Mouse (Mus musculus): ENCODE results near the gene Nubp2.

The Nubp2 gene

DNA sequence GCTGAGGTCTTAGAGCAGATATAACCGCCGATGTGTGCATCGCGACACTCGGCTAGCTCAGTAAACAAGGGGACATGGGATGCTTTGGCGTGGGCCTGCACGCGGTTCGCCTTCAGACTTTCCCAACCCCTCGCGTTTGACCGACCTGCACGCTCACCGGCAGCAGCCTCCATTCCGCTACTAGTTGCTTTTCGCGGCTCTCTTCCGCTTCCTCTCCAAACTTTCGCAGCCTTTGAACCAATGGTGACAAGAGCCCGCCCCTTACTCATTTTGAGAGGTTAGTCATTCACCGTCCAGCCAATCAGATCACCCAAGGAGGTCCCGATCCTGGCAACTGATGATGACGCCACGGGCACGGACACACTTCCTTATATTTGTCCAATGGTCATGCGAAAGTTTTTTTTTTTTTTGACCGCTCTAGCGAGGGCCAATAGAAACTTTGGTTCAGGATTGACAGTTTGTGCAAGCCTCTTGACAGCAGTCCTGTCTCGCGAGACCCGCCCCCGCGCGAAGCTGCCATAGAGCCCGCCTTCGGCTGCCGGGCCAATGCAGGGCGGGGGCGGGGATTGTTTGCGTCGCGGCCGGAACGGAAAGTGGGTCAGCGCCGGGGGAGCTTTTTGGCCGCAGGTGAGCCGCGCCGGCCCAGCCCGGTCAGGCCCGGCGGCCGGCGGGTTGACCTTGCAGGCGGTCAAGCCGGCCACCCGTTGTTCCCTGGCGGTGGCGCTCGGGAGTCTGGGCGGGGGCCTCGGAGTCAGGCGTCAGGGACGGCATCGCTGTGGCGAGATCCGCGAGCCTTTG is at the start of gene Nubp2, which contains the start of gene Spsb3:
Gene Nubp2, minus strand, starts transcription at position 216 of the 798 bp plus-strand sequence.
Gene Spsb3, plus strand, starts transcription at position 510 of the 798 bp plus-strand sequence.
- peak; percentile 100 for DNase-seq

- no peak for DNase-seq
Observed at GRCm38 (mm10) chr17:24935666-24936065, 49.5 kb upstream of the Nubp2 start.

- DNase-seq = no peak
Observed at GRCm38 (mm10) chr17:24934926-24935325, 48.8 kb upstream of the Nubp2 start.

DNA sequence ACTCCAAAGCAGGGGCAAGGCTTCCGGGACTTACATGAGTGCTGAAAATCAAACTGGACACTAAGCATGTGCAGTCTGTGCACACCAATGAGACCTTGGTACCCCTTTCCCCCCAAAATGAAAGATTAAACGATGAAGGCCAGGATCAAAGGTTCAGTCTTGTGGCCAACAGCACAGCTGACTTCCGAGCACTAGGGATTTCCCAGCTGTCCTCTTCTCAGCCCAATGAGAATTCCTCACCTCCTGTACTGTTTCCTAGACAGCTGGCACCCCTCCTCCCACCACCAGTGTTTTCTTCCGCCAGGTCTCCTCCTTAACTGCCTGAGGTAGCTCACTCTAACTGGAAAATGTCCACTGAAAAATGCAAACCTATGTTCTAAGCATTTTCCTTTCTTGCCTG is 47.0 kb upstream of the Nubp2 start:
- no peak for DNase-seq

DNA sequence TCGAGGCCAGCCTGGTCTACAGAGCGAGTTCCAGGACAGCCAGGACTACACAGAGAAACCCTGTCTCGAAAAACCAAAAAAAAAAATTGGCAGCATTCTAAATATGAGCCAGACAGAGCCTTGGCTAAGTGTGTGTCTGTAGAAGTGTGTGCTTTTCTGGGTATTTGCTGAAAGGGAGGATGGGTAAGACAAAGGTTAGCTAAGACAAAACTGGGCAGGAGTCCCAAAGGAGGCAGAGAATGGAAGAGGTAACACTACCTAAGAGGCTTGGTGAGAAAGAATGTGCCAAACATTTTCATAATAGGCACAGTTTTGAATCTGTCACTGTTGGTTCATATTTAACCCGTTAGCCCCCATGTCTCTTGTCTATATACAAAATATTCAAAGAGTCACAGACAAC is 46.3 kb upstream of the Nubp2 start:
- DNase-seq = no peak

DNA sequence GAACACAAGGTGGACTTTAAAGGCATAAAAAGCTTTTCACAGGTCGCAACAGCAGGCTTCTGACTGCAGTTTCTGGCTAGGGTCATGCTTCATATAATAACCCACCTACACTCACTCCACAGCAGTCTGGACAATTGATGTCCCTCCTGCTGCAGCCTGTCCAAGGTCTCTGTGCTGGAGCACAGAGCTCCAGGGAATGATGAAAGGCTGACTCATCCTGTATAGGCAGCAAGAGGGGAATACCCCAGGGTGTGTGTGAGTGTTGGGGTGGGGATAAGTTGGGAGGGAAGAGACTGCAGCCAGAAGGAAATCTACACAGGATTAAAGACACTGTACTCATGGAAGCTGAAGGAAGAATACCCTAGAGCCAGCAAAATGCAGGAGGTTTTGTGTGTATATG is 43.4 kb upstream of the Nubp2 start:
- DNase-seq = no peak

DNA sequence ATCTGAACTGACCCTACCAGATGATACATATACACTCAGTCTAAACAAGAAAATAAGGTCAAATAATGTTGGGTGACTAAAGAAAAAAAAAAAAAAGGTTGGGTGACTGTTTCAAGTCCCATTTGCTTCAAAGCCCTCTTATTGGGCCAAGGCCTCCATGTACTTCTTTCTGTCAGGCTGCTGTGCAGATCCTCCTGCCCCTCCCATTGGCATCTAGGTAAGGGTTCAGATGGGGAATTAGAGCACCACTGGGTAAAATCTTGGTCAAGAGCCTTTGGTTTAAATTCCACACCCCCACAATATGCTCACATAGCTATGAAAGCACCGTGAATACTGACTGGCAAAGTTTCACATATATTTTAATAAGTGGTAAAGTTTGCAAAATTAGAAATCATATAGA is 37.1 kb upstream of the Nubp2 start:
- DNase-seq = no peak

- DNase-seq = no peak
Observed at GRCm38 (mm10) chr17:24913984-24914383, 27.8 kb upstream of the Nubp2 start.

DNA sequence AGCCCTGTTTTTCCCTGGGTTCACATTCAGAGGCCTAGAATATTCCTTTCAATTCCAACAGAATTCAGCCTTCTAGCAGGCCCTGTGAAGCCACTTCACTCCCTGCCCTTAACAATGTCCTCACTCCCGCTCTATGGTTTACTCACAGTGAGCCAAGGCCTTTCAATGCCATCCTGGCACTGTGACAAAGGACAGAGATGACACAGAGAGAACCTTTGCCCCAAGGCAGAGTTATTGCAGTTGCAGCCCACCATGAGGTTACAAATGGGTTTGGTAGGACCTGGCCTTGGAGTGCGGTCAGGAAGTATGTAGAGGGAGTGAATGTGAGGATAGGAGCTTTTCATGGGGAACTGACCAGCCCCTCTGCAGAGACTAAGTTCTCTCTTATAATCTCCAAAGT is 21.4 kb upstream of the Nubp2 start:
- peak; percentile 57 for DNase-seq

- peak; percentile 89 for DNase-seq
Observed at GRCm38 (mm10) chr17:24903767-24904166, 17.6 kb upstream of the Nubp2 start.

- peak; percentile 92 for DNase-seq
Observed at GRCm38 (mm10) chr17:24902671-24903474, 16.7 kb upstream of the Nubp2 start.

DNA sequence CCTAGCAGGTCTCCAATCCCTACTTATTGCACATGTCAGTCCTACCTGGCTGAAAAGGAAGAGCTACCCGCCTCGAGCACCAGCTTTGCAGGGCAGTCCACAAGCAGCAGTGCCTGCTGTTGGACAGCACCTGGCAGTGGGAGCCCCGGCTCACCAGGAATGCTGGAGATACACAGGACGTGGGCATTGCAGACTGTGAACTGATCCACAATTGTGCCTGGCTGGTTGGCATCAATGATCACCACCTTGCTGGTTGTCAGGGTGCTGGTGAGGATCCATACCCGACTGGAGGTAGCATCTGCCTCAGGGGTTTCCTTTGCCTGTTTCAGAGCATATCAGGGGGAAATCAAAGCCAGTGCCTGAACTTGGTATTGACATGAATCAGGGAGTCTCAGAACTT is 16.0 kb upstream of the Nubp2 start:
- peak; percentile 80 for DNase-seq

- peak; percentile 89 for DNase-seq
Observed at GRCm38 (mm10) chr17:24900014-24900413, 13.9 kb upstream of the Nubp2 start.

- DNase-seq = peak; percentile 98
Observed at GRCm38 (mm10) chr17:24899153-24899552, 13.0 kb upstream of the Nubp2 start.

- DNase-seq = peak; percentile 93
Observed at GRCm38 (mm10) chr17:24898041-24898854, 12.1 kb upstream of the Nubp2 start.

DNA sequence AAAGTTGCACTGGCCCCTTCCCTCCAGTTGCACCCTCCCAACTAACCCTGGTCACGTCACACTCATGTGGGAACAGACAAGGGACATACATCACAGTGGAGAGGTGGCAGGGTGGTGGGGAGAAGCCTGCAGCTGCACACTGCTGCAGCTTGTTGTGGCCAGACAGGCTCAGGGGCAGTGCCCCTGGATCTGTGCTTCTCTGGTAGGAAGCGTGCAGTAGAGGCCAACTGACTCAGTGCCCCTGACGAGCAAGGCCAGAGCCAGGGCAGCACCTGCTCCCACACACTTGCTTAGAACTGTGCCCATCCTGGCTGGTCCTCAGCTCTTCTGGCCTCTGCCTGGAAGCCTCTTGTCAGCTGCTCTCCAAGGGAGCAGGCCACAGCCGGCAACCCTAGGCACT is 11.5 kb upstream of the Nubp2 start:
- peak; percentile 92 for DNase-seq

GRCm38 (mm10) chr17:24896993-24897269 is 10.8 kb upstream of the Nubp2 start:
- DNase-seq = peak; percentile 94

DNA sequence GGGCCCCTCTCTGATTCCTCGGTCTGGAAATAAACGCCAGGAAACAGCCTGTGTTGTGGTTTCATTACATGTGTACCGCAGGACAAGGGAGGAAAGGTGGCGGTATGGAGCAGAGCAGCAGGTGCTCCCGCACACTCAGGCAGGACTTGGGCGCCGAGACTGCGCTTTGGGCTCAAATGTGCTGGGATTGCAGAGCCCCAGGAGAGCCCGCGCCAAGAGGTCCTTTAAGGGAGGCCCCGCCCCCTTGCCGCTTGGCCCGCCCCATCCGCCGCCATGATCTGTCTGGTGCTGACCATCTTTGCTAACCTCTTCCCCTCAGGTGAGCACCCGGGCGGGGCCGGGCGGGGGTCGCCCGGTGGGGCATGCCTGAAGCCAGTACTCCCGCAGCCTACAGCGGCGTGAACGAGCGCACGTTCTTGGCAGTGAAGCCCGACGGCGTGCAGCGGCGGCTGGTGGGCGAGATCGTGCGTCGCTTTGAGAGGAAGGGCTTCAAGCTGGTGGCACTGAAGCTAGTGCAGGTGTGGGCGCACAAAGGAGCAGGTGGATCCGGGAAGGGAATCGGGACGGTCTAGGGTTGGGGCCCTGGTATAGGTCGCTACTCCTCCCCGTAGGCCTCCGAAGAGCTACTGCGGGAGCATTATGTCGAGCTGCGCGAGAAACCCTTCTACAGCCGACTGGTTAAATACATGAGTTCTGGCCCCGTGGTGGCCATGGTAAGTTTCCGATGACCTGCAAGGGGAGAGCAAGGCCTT is 10.3 kb upstream of the Nubp2 start, which contains the start of gene Nme3:
Gene Nme3, plus strand, starts transcription at position 260 of the 752 bp plus-strand sequence.
- DNase-seq = peak; percentile 98

- no peak for DNase-seq
Observed at GRCm38 (mm10) chr17:24895571-24896240, 9.6 kb upstream of the Nubp2 start.

DNA sequence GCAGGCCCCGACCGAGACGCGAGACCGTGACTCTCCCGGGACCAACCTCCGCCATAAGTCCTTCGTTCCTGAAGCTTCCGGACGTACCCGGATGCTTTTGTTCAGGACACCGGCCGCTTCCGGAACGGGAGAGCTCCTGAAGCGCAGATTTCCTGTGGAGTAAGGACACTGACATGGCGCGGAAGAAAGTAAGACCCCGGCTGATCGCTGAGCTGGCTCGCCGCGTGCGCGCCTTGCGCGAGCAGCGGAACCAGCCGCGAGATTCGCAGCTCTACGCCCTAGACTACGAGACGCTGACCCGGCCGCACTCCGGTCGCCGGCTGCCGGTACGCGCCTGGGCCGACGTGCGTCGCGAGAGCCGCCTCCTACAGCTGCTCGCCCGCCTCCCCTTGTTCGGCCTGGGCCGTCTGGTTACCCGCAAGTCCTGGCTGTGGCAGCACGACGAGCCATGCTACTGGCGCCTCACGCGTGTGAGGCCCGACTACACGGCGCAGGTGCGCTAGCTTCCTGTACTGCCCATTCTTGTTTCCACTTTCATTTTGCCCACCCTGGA is 8.9 kb upstream of the Nubp2 start, which contains the start of the genes Eme2 and Mrps34:
Gene Eme2, minus strand, starts transcription at position 93 of the 553 bp plus-strand sequence.
Gene Mrps34, plus strand, starts transcription at position 122 of the 553 bp plus-strand sequence.
- DNase-seq = peak; percentile 98
